ENCODE assay signal across 10 mouse cellular contexts in the genomic region with DNA sequence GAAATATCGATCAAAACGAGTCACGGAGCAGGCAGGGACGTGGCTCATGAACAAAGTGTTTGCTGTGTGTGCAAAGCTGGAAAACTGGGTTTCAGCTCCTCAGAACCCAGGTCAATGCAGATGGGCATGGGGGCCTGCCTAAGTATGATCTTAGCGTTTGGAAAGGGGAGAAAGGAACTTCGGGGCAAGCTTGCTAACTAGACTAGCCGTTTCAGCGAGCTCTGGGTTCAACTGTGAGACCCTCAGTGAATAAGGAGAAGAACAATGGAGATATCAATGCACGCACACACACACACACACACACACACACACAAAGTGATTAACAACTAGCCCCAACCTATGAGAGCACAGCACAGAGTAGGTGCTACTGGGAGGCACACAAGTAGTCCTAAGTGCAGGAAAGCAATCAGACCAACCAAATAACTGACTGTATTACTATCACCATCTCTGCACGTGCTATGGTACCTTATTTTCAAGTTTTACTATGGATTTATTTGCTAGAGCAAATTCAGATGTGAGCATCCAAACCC.
DNase-seq lines count a peak whose midpoint lies in the region; ATAC-seq and TF ChIP-seq lines count a peak whose summit lies in the region.
"Had no signal": no experiment of that assay in that cellular context is flagged by ENCODE, and none has a peak within 500 bp of the region (broad histone marks: within the 10 kb centered on the region; RNA-seq: fewer than 3 reads in every experiment).

No protein-coding gene starts in this region.

- H3K27ac ChIP-seq in kidney, postnatal 0 days = peak overlapping the region; percentile 62; the same call in 1 of the 2 replicates
- no peak overlapping the region for H3K27ac ChIP-seq in forebrain, embryonic 13.5 days
- H3K27ac ChIP-seq in limb, embryonic 11.5 days (replicated peaks; ENCODE audit: low read depth, low read length) = 0 out of 2 replicates have a peak overlapping the region, but pooled peaks have one; percentile 77
- no peak overlapping the region for H3K27ac ChIP-seq in thymus, adult 2 months (ENCODE audit: control insufficient read depth, insufficient read depth, low read length)

- H3K4me3 ChIP-seq in kidney, postnatal 0 days (replicated peaks; ENCODE audit: low read depth, low read length) = no peak overlapping the region
- no peak overlapping the region for H3K4me3 ChIP-seq in forebrain, embryonic 13.5 days
- no peak overlapping the region for H3K4me3 ChIP-seq in limb, embryonic 11.5 days (ENCODE audit: low read depth, low read length)
- H3K4me3 ChIP-seq in thymus, adult 2 months (ENCODE audit: control insufficient read depth, insufficient read depth, low read length) = no peak overlapping the region
- H3K4me3 ChIP-seq: erythroblast, embryonic 14.5 days had no signal

- no peaks in the 10 kb centered on the region for H3K36me3 ChIP-seq in kidney, postnatal 0 days (ENCODE audit: insufficient read depth, low read length)
- H3K36me3 ChIP-seq in forebrain, embryonic 13.5 days (ENCODE audit: poor library complexity, severe bottlenecking) = no peaks in the 10 kb centered on the region
- no peaks in the 10 kb centered on the region for H3K36me3 ChIP-seq in limb, embryonic 11.5 days (ENCODE audit: control insufficient read depth, insufficient read depth, low read length)
- no peaks in the 10 kb centered on the region for H3K36me3 ChIP-seq in thymus, adult 2 months (ENCODE audit: control insufficient read depth, insufficient read depth, low read length)

- WGBS in kidney, postnatal 0 days = 19% methylated on average over 10 of the region's 10 CpGs
- 12% methylated on average over 10 of the region's 10 CpGs for WGBS in forebrain, embryonic 13.5 days
- 42% methylated on average over 10 of the region's 10 CpGs for WGBS in limb, embryonic 11.5 days
- 91% methylated on average over 10 of the region's 10 CpGs for WGBS in thymus, adult 2 months

- no peaks in the 10 kb centered on the region for H3K9me3 ChIP-seq in kidney, postnatal 0 days (replicated peaks; ENCODE audit: low read length)
- H3K9me3 ChIP-seq in forebrain, embryonic 13.5 days (replicated peaks) = no peaks in the 10 kb centered on the region
- no peaks in the 10 kb centered on the region for H3K9me3 ChIP-seq in limb, embryonic 11.5 days (ENCODE audit: control insufficient read depth, low read length)

- H3K4me2 ChIP-seq in kidney, postnatal 0 days (ENCODE audit: low read length) = peak overlapping the region; percentile 38; the same call in 1 of the 2 replicates
- H3K4me2 ChIP-seq in forebrain, embryonic 13.5 days = peak overlapping the region; percentile 38
- no peak overlapping the region for H3K4me2 ChIP-seq in limb, embryonic 11.5 days (ENCODE audit: low read depth, severe bottlenecking)

- H3K9ac ChIP-seq in kidney, postnatal 0 days (ENCODE audit: low read depth, low read length) = no peak overlapping the region
- H3K9ac ChIP-seq in forebrain, embryonic 13.5 days = no peak overlapping the region
- no peak overlapping the region for H3K9ac ChIP-seq in limb, embryonic 11.5 days (ENCODE audit: low read length)

- no peak for TF ChIP-seq POLR2A in thymus, adult 2 months (IDR thresholded peaks at IDR 0.05; ENCODE audit: control insufficient read depth, extremely low read depth, insufficient read depth, low read length, poor library complexity)

- no peaks in the 10 kb centered on the region for H3K27me3 ChIP-seq in kidney, postnatal 0 days (ENCODE audit: insufficient read depth, low read length)
- no peaks in the 10 kb centered on the region for H3K27me3 ChIP-seq in forebrain, embryonic 13.5 days
- no peaks in the 10 kb centered on the region for H3K27me3 ChIP-seq in limb, embryonic 11.5 days (ENCODE audit: control insufficient read depth, insufficient read depth, low read length)
- H3K27me3 ChIP-seq in thymus, adult 2 months (ENCODE audit: control insufficient read depth, insufficient read depth, low read length) = no peaks in the 10 kb centered on the region

- peaks cover 23% of the 10 kb centered on the region; the same call in 1 of the 2 replicates for H3K4me1 ChIP-seq in kidney, postnatal 0 days (replicated peaks; ENCODE audit: insufficient read depth, low read length)
- peaks cover 26% of the 10 kb centered on the region for H3K4me1 ChIP-seq in forebrain, embryonic 13.5 days
- H3K4me1 ChIP-seq in limb, embryonic 11.5 days (ENCODE audit: control insufficient read depth, insufficient read depth, low read length) = peaks cover 21% of the 10 kb centered on the region
- H3K4me1 ChIP-seq in thymus, adult 2 months (replicated peaks; ENCODE audit: control insufficient read depth, insufficient read depth, low read length) = peaks cover 8% of the 10 kb centered on the region

- DNase-seq in kidney, postnatal 0 days (ENCODE audit: low spot score) = no peak
- no peak for DNase-seq in kidney, adult 11 months
- DNase-seq in limb, embryonic 11.5 days (ENCODE audit: low spot score) = peak; percentile 24
- peak; percentile 33 for DNase-seq in retina, postnatal 1 day
- DNase-seq in right cerebral cortex, postnatal 36 days (ENCODE audit: low spot score in 2 of 2) = no peak
- DNase-seq in thymus, adult 2 months = no peak
- DNase-seq: thymus, postnatal 36 days had no signal

- TF ChIP-seq CTCF in kidney, postnatal 0 days (IDR thresholded peaks at IDR 0.05; ENCODE audit: low read depth) = no peak
- no peak for TF ChIP-seq CTCF in thymus, adult 2 months (IDR thresholded peaks at IDR 0.05; ENCODE audit: borderline replicate concordance, control insufficient read depth, extremely low read depth, insufficient read depth, low read length, poor library complexity)

- no peak for ATAC-seq in kidney, postnatal 0 days (replicated peaks; ENCODE audit: low FRiP score, low read depth)
- peak; percentile 55; the same call in 1 of the 2 replicates for ATAC-seq in forebrain, embryonic 13.5 days
- peak; percentile 12; the same call in 1 of the 2 replicates for ATAC-seq in limb, embryonic 11.5 days (ENCODE audit: insufficient number of reproducible peaks, low FRiP score, low TSS enrichment, low read depth)
- ATAC-seq in granulocyte monocyte progenitor cell, adult 5-6 weeks (replicated peaks; ENCODE audit: poor library complexity, severe bottlenecking) = no peak

Comparison
In these comparisons a context has a peak if more than half of its experiments do, and no peak if none do; other contexts are left out.
1. ATAC-seq: peak in forebrain, embryonic 13.5 days (single experiment) and limb, embryonic 11.5 days (single experiment); none in kidney, postnatal 0 days (single experiment) and granulocyte monocyte progenitor cell, adult 5-6 weeks (single experiment).
2. DNase-seq: peak in limb, embryonic 11.5 days (single experiment) and retina, postnatal 1 day (single experiment); none in kidney, postnatal 0 days (single experiment), kidney, adult 11 months (single experiment), right cerebral cortex, postnatal 36 days (0 of 2) and thymus, adult 2 months (single experiment).
3. H3K27ac ChIP-seq: peak in kidney, postnatal 0 days (single experiment) and limb, embryonic 11.5 days (single experiment); none in forebrain, embryonic 13.5 days (single experiment) and thymus, adult 2 months (single experiment).